Mouse (Mus musculus): ENCODE measurements around the gene Glud1. TPM values are rescaled to one million over a fixed set of nuclear protein-coding genes. Genes with fewer than 3 reads are reported as not detected.
A peak's percentile ranks its signal among the peaks of the same experiment; 100 is the strongest.

Glud1 gene
- total and polyA plus RNA-seq, 3 experiments, result 57.1 to 125 (median 92.3) TPM

DNA sequence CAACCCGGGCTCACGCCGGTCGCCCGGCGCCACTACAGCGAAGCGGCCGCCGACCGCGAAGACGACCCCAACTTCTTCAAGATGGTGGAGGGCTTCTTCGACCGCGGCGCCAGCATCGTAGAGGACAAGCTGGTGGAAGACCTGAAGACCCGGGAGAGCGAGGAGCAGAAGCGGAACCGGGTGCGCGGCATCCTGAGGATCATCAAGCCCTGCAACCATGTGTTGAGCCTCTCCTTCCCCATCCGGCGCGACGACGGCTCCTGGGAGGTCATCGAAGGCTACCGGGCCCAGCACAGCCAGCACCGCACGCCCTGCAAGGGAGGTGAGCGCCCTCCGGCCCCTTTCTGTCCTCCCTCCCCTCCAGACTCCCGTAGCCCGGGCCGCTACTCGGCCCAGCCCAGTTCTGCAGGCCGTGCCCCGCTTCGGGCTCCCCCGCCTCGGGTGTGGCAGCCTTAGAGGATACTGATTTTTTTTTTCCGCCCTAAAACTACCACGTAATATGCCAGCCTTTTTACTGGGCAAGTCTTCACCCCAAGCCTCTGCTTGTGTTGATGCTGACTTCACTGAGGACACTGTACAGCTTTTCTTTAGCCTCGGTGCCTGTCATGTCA lies 599 bp downstream of the Glud1 start:
- Histone ChIP-seq H3K27me3 (ENCODE audit: control insufficient read depth in 1 of 2, insufficient read depth in 2 of 2, low read length in 2 of 2) (no peaks in the 10 kb centered on the region), H3K9me3 (replicated peaks; ENCODE audit: insufficient read depth, low read length) (no peaks in the 10 kb centered on the region), H3K9ac (ENCODE audit: control insufficient read depth, low read depth, low read length, poor library complexity, severe bottlenecking) (peak overlapping the region; percentile 96), H3K4me1 (ENCODE audit: control insufficient read depth in 1 of 2, insufficient read depth in 2 of 2, low read length in 2 of 2) (peaks cover 12 to 30% of the 10 kb centered on the region in 2 experiments), H3K4me3 (ENCODE audit: control insufficient read depth in 1 of 2, insufficient read depth in 1 of 2, low read depth in 2 of 2, low read length in 2 of 2) (peak overlapping the region; percentile 91 to 93), H3K36me3 (ENCODE audit: control insufficient read depth in 1 of 2, insufficient read depth in 2 of 2, low read length in 2 of 2) (peaks cover 6 to 33% of the 10 kb centered on the region in 2 experiments), H3K79me2 (ENCODE audit: control insufficient read depth, insufficient read depth, low read length, poor library complexity) (peaks cover 43% of the 10 kb centered on the region), H3K27ac (ENCODE audit: control insufficient read depth, low read depth, low read length) (peak overlapping the region; percentile 63)
- DNase-seq (ENCODE audit: low read depth, low spot score), result peak; percentile 75
- TF ChIP-seq ELF1 (IDR thresholded peaks at IDR 0.05; ENCODE audit: low read depth, low read length), result no peak
- TF ChIP-seq ZNF384 (IDR thresholded peaks at IDR 0.05; ENCODE audit: low read depth, low read length), result peak; percentile 41; the same call in 1 of the 2 replicates
- TF ChIP-seq POLR2A (IDR thresholded peaks at IDR 0.05; ENCODE audit: control insufficient read depth in 1 of 2, insufficient read depth in 1 of 2, low read depth in 1 of 2, low read length in 2 of 2, poor library complexity in 1 of 2), result no peak
- no peak for TF ChIP-seq TCF12 (IDR thresholded peaks at IDR 0.05; ENCODE audit: low read depth, low read length)
- no peak for TF ChIP-seq CHD1 (IDR thresholded peaks at IDR 0.05; ENCODE audit: low read depth, low read length)
- TF ChIP-seq ZMIZ1 (IDR thresholded peaks at IDR 0.05; ENCODE audit: low read depth, low read length), result 0 out of 2 replicates have a peak, but pooled peaks have one; percentile 5
- no peak for TF ChIP-seq CTCF (IDR thresholded peaks at IDR 0.05 in 2 of 3, conservative IDR thresholded peaks at IDR 0.05 in 1 of 3; ENCODE audit: control insufficient read depth in 1 of 3, insufficient read depth in 1 of 3, low read depth in 2 of 3, low read length in 3 of 3, poor library complexity in 1 of 3, severe bottlenecking in 1 of 3)
- no peak for TF ChIP-seq RCOR1 (IDR thresholded peaks at IDR 0.05; ENCODE audit: low read depth, low read length)
- TF ChIP-seq MYC (IDR thresholded peaks at IDR 0.05; ENCODE audit: low read depth, low read length), result no peak
- no peak for TF ChIP-seq ZC3H11A (IDR thresholded peaks at IDR 0.05; ENCODE audit: low read depth, low read length)
- no peak for TF ChIP-seq GATA1 (IDR thresholded peaks at IDR 0.05; ENCODE audit: low read depth, low read length)
- peak; percentile 66 for TF ChIP-seq MAX (IDR thresholded peaks at IDR 0.05; ENCODE audit: low read length)
- TF ChIP-seq SIN3A (IDR thresholded peaks at IDR 0.05; ENCODE audit: low read length), result peak; percentile 60
- TF ChIP-seq MXI1 (IDR thresholded peaks at IDR 0.05; ENCODE audit: low read depth, low read length), result peak; percentile 35
- TF ChIP-seq MYB (IDR thresholded peaks at IDR 0.05; ENCODE audit: low read depth, low read length), result no peak
- TF ChIP-seq RAD21 (IDR thresholded peaks at IDR 0.05; ENCODE audit: low read depth, low read length), result no peak
- TF ChIP-seq TBP (IDR thresholded peaks at IDR 0.05; ENCODE audit: low read depth, low read length), result no peak
- TF ChIP-seq GABPA (IDR thresholded peaks at IDR 0.05; ENCODE audit: low read depth, low read length), result no peak
- TF ChIP-seq UBTF (IDR thresholded peaks at IDR 0.05; ENCODE audit: borderline replicate concordance, insufficient read depth, low read depth, low read length), result peak; percentile 77; the same call in 1 of the 2 replicates
- no peak for TF ChIP-seq E2F4 (IDR thresholded peaks at IDR 0.05; ENCODE audit: borderline replicate concordance, low read depth, low read length)
- TF ChIP-seq NRF1 (IDR thresholded peaks at IDR 0.05; ENCODE audit: insufficient read depth, low read depth, low read length, poor library complexity, severe bottlenecking), result no peak
- no peak; the same call in 1 of the 2 replicates for TF ChIP-seq HCFC1 (IDR thresholded peaks at IDR 0.05; ENCODE audit: low read depth, low read length)
- TF ChIP-seq CHD2 (IDR thresholded peaks at IDR 0.05; ENCODE audit: low read length), result no peak
